Mouse (Mus musculus) spleen, adult 2 months (tissue): Measurements from ENCODE around the gene Ndst2. TPM values are rescaled to one million over a fixed set of nuclear protein-coding genes. Genes with fewer than 3 reads are reported as not detected.

Experiments
- DNase-seq, 2 experiments: peaks; one replicate each; pipeline versions ENCODE4 v3.0.0 to v3.0.0-alpha.2; 2012 to 2021; ENCODE audit warnings: low spot score in 2 of 2, low read depth in 1 of 2
- H3K27ac ChIP-seq: fragments of 200-500 bp; 2 replicates; pipeline ENCODE4 v1.5.1; 2012; ENCODE audit warnings: low read length, inconsistent platforms; ENCODE audit not compliant: insufficient read depth
- H3K27me3 ChIP-seq: fragments of 200-500 bp; 2 replicates; pipeline ENCODE4 v1.6.1; 2012; ENCODE audit warnings: mild to moderate bottlenecking, moderate library complexity, low read length, inconsistent platforms; ENCODE audit not compliant: control insufficient read depth, insufficient read depth
- H3K36me3 ChIP-seq: fragments of 200-500 bp; 2 replicates; pipeline ENCODE4 v1.6.1; 2012; ENCODE audit warnings: mild to moderate bottlenecking, low read length, inconsistent platforms; ENCODE audit not compliant: control insufficient read depth, insufficient read depth
- H3K4me1 ChIP-seq: fragments of 200-500 bp; 2 replicates; pipeline ENCODE4 v1.6.1; 2011; ENCODE audit warnings: inconsistent platforms; ENCODE audit not compliant: control insufficient read depth, insufficient read depth, insufficient read length
- H3K4me3 ChIP-seq: fragments of 200-500 bp; 2 replicates; pipeline ENCODE4 v1.5.1; 2011; ENCODE audit warnings: mild to moderate bottlenecking, inconsistent platforms; ENCODE audit not compliant: insufficient read depth, insufficient read length; ENCODE audit errors: extremely low read depth
- CTCF ChIP-seq: fragments of 200-500 bp; IDR thresholded peaks from 2 replicates; pipeline ENCODE4 v1.5.1; 2011; ENCODE audit warnings: mild to moderate bottlenecking, inconsistent platforms; ENCODE audit not compliant: insufficient read depth, insufficient read length, insufficient replicate concordance; ENCODE audit errors: extremely low read depth
- POLR2A ChIP-seq: fragments of 200-500 bp; IDR thresholded peaks from 2 replicates; pipeline ENCODE4 v1.6.1; 2011; ENCODE audit warnings: low read depth, low read length, inconsistent platforms
- WGBS: fragments of 180-500 bp; shearing (Covaris S2); methylation state at CpG from one replicate; pipeline ENCODE4 v1.1.7; 2018; 5-methylcytosine and 5-hydroxymethylcytosine counted together
- polyA plus RNA-seq: library from polyadenylated mRNA; depleted of rRNA; stranded (reverse); fragments of >200 nt; gene quantifications from 2 replicates; pipeline ENCODE4 v1.2.3, GENCODE M21; 2012

The Ndst2 gene
- polyA plus RNA-seq, 1 experiment = 41.6 TPM

DNA sequence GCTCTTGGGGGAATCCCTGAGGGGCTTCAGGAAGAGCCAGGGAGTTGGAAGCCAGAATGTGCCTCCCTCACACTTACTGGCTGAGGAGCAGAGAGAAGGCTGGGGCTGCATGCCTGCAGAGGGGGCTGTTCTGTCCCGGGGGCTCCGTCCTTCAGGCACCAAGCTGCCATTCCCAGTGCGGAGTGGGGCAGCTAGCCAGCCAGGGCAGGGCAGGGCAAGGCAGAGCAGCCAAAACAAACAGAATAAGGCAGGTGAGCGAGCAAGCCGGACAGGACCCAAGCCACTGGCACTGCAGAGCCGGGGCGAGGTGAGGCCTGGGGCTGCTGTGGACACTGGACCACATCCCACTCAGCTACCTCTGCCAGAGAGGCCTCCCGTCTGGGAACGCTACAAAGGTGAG, 6.9 kb upstream of the Ndst2 start:
- Histone ChIP-seq H3K36me3 (peaks cover 13% of the 10 kb centered on the region), H3K4me1 (no peaks in the 10 kb centered on the region), H3K4me3 (no peak overlapping the region), H3K27me3 (no peaks in the 10 kb centered on the region), H3K27ac (no peak overlapping the region)
- no peak for DNase-seq
- TF ChIP-seq CTCF (no peak), POLR2A (no peak)
- WGBS = 91% methylated on average over 9 of the region's 9 CpGs

DNA sequence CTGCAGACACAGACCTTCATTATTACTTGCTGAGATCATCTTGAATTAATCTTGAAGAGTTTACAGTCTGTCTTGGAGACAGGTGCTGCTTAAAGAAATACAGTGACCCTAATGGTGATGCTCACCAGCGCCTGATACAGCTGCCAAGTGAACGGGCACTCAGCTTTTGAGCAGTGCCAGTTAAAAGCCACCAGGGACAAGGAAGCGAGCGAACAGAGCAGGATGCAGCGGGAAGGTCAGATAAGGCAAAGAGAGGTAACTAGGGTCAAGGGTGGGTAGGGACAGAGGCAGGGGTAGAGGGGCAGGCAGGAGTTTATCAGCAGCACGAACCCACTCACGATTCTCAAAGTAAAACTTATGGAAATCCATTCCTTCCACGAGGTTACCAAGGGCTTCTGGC, 4.1 kb upstream of the Ndst2 start:
- DNase-seq = no peak
- no peaks in the 10 kb centered on the region for H3K27me3 ChIP-seq
- H3K27ac ChIP-seq = no peak overlapping the region
- TF ChIP-seq CTCF (no peak), POLR2A (no peak)
- no peak overlapping the region for H3K4me3 ChIP-seq
- WGBS = 92% methylated on average over 8 of the region's 8 CpGs
- H3K36me3 ChIP-seq = peaks cover 10% of the 10 kb centered on the region
- no peaks in the 10 kb centered on the region for H3K4me1 ChIP-seq

DNA sequence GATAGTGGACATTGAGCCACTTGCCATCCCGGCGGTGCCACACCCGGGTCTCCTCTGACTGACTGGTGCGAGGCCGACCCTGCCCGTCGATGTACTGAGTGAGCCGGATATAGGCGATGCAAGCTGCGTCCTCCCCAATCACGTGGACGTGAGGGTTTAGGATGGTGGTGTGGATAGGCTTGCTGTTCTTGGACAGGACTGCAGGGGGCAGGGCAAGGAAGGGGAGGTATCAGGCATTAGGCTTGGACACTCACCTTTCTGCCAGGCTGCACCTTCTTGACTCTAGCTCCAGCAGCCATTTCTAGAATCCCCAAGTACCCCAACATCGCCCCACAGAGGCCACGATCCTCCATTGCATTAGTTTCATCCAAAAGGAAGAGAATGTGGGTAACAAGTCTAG, 2.9 kb upstream of the Ndst2 start:
- no peak overlapping the region for H3K4me3 ChIP-seq
- 51% methylated on average over 14 of the region's 14 CpGs for WGBS
- H3K36me3 ChIP-seq = peaks cover 7% of the 10 kb centered on the region

DNA sequence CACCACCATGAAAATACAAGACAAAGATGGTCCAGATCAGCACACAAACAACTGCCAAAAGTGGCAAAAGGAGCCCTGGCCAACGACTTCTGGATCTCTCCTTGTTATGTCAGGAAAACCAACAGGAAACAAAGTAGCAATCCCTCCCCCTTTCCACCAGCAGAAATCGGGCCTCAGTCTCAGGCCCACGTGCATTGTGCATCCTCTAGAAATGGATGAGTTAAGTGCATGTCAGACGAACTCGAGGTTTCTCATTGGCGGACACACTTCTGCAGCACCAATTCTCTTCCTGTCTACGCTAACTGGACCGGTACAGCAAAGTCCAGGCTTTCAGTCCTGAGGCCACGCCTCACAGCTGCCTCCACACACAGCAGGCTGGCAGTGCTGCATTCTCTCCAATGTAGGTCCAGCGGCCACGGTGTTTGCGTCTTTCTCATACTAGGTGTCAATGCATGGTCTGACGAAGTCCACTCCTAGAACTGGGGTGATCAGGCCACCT, 1.6 kb upstream of the Ndst2 start:
- Histone ChIP-seq H3K27ac (no peak overlapping the region), H3K27me3 (no peaks in the 10 kb centered on the region), H3K36me3 (peaks cover 3% of the 10 kb centered on the region), H3K4me3 (no peak overlapping the region), H3K4me1 (peaks cover 3% of the 10 kb centered on the region; the same call in 1 of the 2 replicates)
- WGBS = 72% methylated on average over 13 of the region's 13 CpGs
- TF ChIP-seq CTCF = no peak
- no peak for TF ChIP-seq POLR2A
- DNase-seq = no peak

More for the DNA sequence above, 2.9 kb upstream of the Ndst2 start:
- peaks cover 3% of the 10 kb centered on the region; the same call in 1 of the 2 replicates for H3K4me1 ChIP-seq
- H3K27ac ChIP-seq = no peak overlapping the region
- TF ChIP-seq CTCF (peak; percentile 33; the same call in 1 of the 2 replicates), POLR2A (no peak)
- no peaks in the 10 kb centered on the region for H3K27me3 ChIP-seq
- peak in 1 of 2 experiments; percentile 39 for DNase-seq

DNA sequence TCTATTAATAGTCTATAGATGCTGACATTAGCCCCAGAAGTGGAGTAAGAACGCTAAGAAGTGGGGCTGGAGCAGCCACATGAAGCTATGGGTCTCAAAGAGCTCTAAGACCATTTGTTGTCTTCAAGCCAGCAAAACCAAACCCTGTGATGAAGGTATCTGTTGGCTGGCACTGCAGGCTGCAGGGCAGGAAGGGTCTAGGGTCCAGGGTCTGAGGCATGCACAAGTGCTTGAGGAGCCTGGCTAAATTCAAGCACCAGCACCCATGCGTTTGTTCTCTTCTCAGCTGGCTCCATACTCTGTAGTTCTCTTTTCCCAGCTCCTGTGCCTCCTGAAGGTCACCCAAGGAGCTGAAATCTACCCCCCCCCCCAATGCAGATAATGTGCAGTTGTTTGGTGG, 690 bp upstream of the Ndst2 start:
- 64% methylated on average over 2 of the region's 2 CpGs for WGBS
- Histone ChIP-seq H3K4me1 (peaks cover 3% of the 10 kb centered on the region; the same call in 1 of the 2 replicates), H3K27ac (no peak overlapping the region), H3K27me3 (no peaks in the 10 kb centered on the region), H3K36me3 (peaks cover 2% of the 10 kb centered on the region), H3K4me3 (no peak overlapping the region)
- TF ChIP-seq POLR2A = no peak
- TF ChIP-seq CTCF = no peak
- DNase-seq = no peak

DNA sequence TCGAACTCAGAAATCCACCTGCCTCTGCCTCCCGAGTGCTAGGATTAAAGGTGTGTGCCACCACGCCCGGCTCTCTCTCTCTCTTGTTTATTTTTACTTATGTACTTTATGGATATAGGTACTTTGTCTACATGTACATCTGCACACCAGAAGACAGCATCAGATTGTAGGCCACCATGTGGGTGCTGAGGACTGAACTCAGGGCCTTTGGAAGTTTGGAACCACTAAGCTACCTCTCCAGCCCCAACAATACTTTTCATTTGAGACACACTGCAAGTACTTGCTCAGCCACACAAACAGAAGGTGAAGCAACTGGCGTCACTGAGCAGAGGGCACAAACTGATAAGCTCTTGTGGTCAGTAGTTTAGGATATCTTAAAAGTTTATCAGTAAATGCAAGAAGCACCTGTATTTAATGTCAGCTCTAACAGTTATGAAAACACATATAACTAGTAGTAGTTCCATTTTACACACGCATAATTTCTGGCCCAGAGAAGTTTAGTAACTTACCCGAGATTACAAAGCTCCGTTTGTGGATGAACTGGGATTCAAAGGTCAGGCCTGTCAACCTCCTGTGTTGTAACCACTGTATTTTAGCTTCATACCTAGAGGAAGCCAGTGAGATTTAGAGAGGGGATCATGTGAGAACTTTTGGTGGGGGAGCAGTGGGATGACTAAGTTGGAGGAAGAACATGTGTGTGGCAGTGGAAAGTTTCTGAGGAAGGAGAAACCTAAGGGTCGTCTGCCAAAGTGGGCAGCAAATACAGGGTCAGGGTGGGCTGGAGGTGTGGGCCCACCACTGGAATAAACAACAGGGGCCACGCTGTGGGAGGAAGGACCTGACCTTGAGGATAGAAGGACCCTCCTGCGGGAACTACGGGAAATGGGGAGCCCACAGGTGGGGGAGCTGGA, 1.1 kb downstream of the Ndst2 start:
- Histone ChIP-seq H3K4me3 (peak overlapping the region; percentile 92), H3K27ac (peak overlapping the region; percentile 93; the same call in 1 of the 2 replicates), H3K27me3 (no peaks in the 10 kb centered on the region), H3K36me3 (peaks cover 13% of the 10 kb centered on the region), H3K4me1 (peaks cover 3% of the 10 kb centered on the region; the same call in 1 of the 2 replicates)
- DNase-seq = no peak
- TF ChIP-seq CTCF (no peak), POLR2A (no peak)
- WGBS = 33% methylated on average over 12 of the region's 12 CpGs

DNA sequence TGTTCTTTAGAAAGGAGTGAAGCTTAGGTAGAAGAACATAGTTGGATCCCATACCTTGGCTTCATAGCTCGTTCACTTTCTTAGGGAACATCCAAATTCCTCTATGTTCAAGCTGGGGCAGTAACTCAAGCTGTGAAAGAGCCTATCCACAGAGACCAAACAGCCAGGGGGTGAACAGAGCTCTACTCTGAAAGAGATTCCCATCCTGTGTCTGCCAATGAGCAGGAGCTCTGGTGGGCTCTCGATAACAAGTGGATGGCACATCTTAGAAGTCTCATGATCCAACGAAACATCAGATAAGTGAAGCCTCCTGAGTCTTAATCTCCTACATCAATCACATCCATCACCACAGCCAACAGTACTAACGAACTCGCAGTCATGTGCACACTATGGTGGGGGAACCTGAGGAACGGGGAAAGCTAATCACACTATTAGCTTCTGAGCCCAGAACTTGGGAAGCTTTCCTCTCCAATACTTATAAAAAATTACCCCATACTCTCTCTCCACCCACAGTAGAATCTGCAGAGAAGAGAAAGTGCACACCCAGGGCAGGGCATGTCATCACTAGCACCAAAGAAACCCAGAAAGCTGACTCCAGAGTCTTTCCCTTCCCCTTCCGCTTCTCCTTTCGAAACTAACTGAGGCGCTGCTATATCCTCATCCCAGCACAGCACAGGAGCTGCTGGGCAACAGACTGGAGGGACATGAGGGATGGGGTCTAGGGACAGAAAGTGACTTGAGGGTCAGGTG, 3.3 kb downstream of the Ndst2 start:
- 87% methylated on average over 9 of the region's 9 CpGs for WGBS
- H3K36me3 ChIP-seq = peaks cover 25% of the 10 kb centered on the region
- no peak overlapping the region for H3K27ac ChIP-seq
- no peak overlapping the region for H3K4me3 ChIP-seq
- TF ChIP-seq CTCF = no peak
- TF ChIP-seq POLR2A = no peak
- peaks cover 3% of the 10 kb centered on the region; the same call in 1 of the 2 replicates for H3K4me1 ChIP-seq
- DNase-seq = no peak
- no peaks in the 10 kb centered on the region for H3K27me3 ChIP-seq
